10 mouse cellular contexts compared by ENCODE assay signal in the genomic region with DNA sequence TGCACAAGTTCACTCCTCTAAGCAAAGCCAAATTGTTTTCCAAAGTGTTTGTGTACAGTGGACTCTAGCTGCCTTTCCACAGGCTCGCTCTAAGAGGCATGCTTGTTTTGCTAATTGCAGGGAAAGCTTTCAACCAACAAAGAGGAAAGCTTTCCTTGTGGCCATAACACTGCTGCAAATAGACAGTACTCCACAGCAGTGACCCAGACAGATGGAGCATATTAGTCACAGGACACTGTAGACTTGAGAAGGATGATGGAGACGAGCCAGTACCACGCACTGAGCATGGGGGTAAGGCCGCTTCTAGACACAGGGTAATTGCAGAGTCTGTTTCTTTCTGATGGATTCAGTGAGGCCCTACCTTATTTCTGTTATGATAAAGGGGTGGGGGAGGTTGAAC. TPM values are rescaled to one million over a fixed set of nuclear protein-coding genes. Genes with fewer than 3 reads are reported as not detected.
DNase-seq lines count a peak whose midpoint lies in the region; ATAC-seq and TF ChIP-seq lines count a peak whose summit lies in the region.
"Had no signal": no experiment of that assay in that cellular context is flagged by ENCODE, and none has a peak within 500 bp of the region (broad histone marks: within the 10 kb centered on the region; RNA-seq: fewer than 3 reads in every experiment).

No protein-coding gene starts in this region.

- no peaks in the 10 kb centered on the region for H3K27me3 ChIP-seq in hindbrain, embryonic 12.5 days
- H3K27me3 ChIP-seq in hindbrain, embryonic 11.5 days (ENCODE audit: control insufficient read depth, insufficient read depth, low read length) = no peaks in the 10 kb centered on the region

- TF ChIP-seq POLR2A in brain, embryonic 14.5 days (IDR thresholded peaks at IDR 0.05; ENCODE audit: borderline replicate concordance, extremely low read depth, insufficient read depth, insufficient read length, poor library complexity, severe bottlenecking) = no peak

- H3K36me3 ChIP-seq in hindbrain, embryonic 12.5 days = no peaks in the 10 kb centered on the region
- no peaks in the 10 kb centered on the region for H3K36me3 ChIP-seq in hindbrain, embryonic 11.5 days (ENCODE audit: control insufficient read depth, insufficient read depth, low read length)

- no peaks in the 10 kb centered on the region for H3K9me3 ChIP-seq in hindbrain, embryonic 12.5 days (replicated peaks)
- H3K9me3 ChIP-seq in hindbrain, embryonic 11.5 days (ENCODE audit: control insufficient read depth, low read length) = no peaks in the 10 kb centered on the region

- DNase-seq in hindbrain, embryonic 11.5 days (ENCODE audit: low spot score) = no peak
- DNase-seq in brain, embryonic 14.5 days (ENCODE audit: low read depth) = peak; percentile 59
- DNase-seq in cerebellum, adult 9-11 months = peak; percentile 77
- peak; percentile 46 for DNase-seq in lung, postnatal 14 days
- no peak for DNase-seq in left cerebral cortex, adult 18-20 months (ENCODE audit: low spot score in 2 of 2)
- DNase-seq: layer of hippocampus, adult 9-11 months; thymus, adult 18-20 months had no signal

- H3K4me3 ChIP-seq in hindbrain, embryonic 12.5 days = no peak overlapping the region
- H3K4me3 ChIP-seq in hindbrain, embryonic 11.5 days (ENCODE audit: low read depth, low read length) = no peak overlapping the region

- no peak for TF ChIP-seq CTCF in brain, embryonic 14.5 days (IDR thresholded peaks at IDR 0.05; ENCODE audit: borderline replicate concordance, extremely low read depth, insufficient read depth, insufficient read length)

- no peak overlapping the region for H3K9ac ChIP-seq in hindbrain, embryonic 12.5 days
- no peak overlapping the region for H3K9ac ChIP-seq in hindbrain, embryonic 11.5 days (ENCODE audit: low read depth, low read length)

- no peak overlapping the region; the same call in 1 of the 2 replicates for H3K27ac ChIP-seq in hindbrain, embryonic 12.5 days
- H3K27ac ChIP-seq in hindbrain, embryonic 11.5 days (ENCODE audit: low read depth, low read length) = no peak overlapping the region
- H3K27ac ChIP-seq: macrophage had no signal

- no peaks in the 10 kb centered on the region for H3K4me1 ChIP-seq in hindbrain, embryonic 12.5 days
- H3K4me1 ChIP-seq in hindbrain, embryonic 11.5 days (replicated peaks; ENCODE audit: control insufficient read depth, insufficient read depth, low read length) = no peaks in the 10 kb centered on the region

- WGBS in hindbrain, embryonic 12.5 days = 65% methylated on average over 4 of the region's 4 CpGs
- WGBS in hindbrain, embryonic 11.5 days = 64% methylated on average over 4 of the region's 4 CpGs

- peak; percentile 40; the same call in 1 of the 2 replicates for ATAC-seq in hindbrain, embryonic 12.5 days (ENCODE audit: low FRiP score)
- ATAC-seq in hindbrain, embryonic 11.5 days (ENCODE audit: low FRiP score) = no peak
- no peak for ATAC-seq in erythroid progenitor cell, adult 5-6 weeks (replicated peaks; ENCODE audit: low FRiP score, poor library complexity, severe bottlenecking)

- H3K4me2 ChIP-seq in hindbrain, embryonic 12.5 days (replicated peaks) = no peak overlapping the region
- no peak overlapping the region for H3K4me2 ChIP-seq in hindbrain, embryonic 11.5 days (replicated peaks; ENCODE audit: low read depth, low read length)

RNA-seq across cellular contexts. Expression of gene Sgms1, which starts 33.3 kb away (rescaled TPM):
- 18.1 and 19.2 TPM in 2 replicates for polyA plus RNA-seq in hindbrain, embryonic 12.5 days (2016; fragmentation: Nextera tagmentation; extraction: Ambion mirVana)
- polyA plus RNA-seq in hindbrain, embryonic 11.5 days (2014; fragmentation: Nextera tagmentation; extraction: Ambion mirVana) = 12.8 and 17.4 TPM in 2 replicates
- 8.6 and 13.6 TPM in 2 replicates for polyA plus RNA-seq in brain, embryonic 14.5 days (2012; rRNA removed)
- total RNA-seq in left cerebral cortex, adult 18-20 months (2021) = 10 to 100 TPM; 45.3 to 46.0 TPM
- 101 and 157 TPM in 2 replicates for total RNA-seq in erythroid progenitor cell, adult 5-6 weeks (2015; ENCODE audit: low replicate concordance)
- total RNA-seq in erythroid progenitor cell, adult 5-6 weeks (2017; ENCODE audit: low replicate concordance) = 108 and 137 TPM in 2 replicates

Comparison
In these comparisons a context has a peak if more than half of its experiments do, and no peak if none do; other contexts are left out.
1. DNase-seq: peak in brain, embryonic 14.5 days (single experiment), cerebellum, adult 9-11 months (single experiment) and lung, postnatal 14 days (single experiment); none in hindbrain, embryonic 11.5 days (single experiment) and left cerebral cortex, adult 18-20 months (0 of 2).